Mouse (Mus musculus): ENCODE measurements around the gene Hnrnph2. TPM values are rescaled to one million over a fixed set of nuclear protein-coding genes. Genes with fewer than 3 reads are reported as not detected.
A peak's percentile ranks its signal among the peaks of the same experiment; 100 is the strongest.

The Hnrnph2 gene
- total and polyA plus RNA-seq, 3 experiments: 127 to 295 (median 200) TPM

- Histone ChIP-seq H3K9ac (ENCODE audit: control insufficient read depth, low read depth, low read length, poor library complexity, severe bottlenecking) (no peak overlapping the region), H3K4me1 (ENCODE audit: control insufficient read depth in 1 of 2, insufficient read depth in 2 of 2, low read length in 2 of 2) (peaks cover 5 to 15% of the 10 kb centered on the region in 2 experiments), H3K79me2 (ENCODE audit: control insufficient read depth, insufficient read depth, low read length, poor library complexity) (no peaks in the 10 kb centered on the region; the same call in 1 of the 2 replicates), H3K27me3 (ENCODE audit: control insufficient read depth in 1 of 2, insufficient read depth in 2 of 2, low read length in 2 of 2) (no peaks in the 10 kb centered on the region), H3K36me3 (ENCODE audit: control insufficient read depth in 1 of 2, insufficient read depth in 2 of 2, low read length in 2 of 2) (peaks cover 0 to 15% of the 10 kb centered on the region in 2 experiments; a peak in 2 of 4 replicates), H3K4me3 (ENCODE audit: control insufficient read depth in 1 of 2, insufficient read depth in 1 of 2, low read depth in 2 of 2, low read length in 2 of 2) (peak overlapping the region in 1 of 2 experiments; percentile 81; a peak in 2 of 4 replicates), H3K9me3 (replicated peaks; ENCODE audit: insufficient read depth, low read length) (no peaks in the 10 kb centered on the region), H3K27ac (ENCODE audit: control insufficient read depth, low read depth, low read length) (no peak overlapping the region)
- DNase-seq (ENCODE audit: low read depth, low spot score): peak; percentile 70
- TF ChIP-seq SIN3A (IDR thresholded peaks at IDR 0.05; ENCODE audit: low read length): peak; percentile 30; the same call in 1 of the 2 replicates
- TF ChIP-seq NRF1 (IDR thresholded peaks at IDR 0.05; ENCODE audit: insufficient read depth, low read depth, low read length, poor library complexity, severe bottlenecking): no peak
- peak; percentile 52 to 63; a peak in 2 of 4 replicates for TF ChIP-seq EP300 (IDR thresholded peaks at IDR 0.05; ENCODE audit: low read depth in 1 of 2, low read length in 2 of 2)
- TF ChIP-seq SMC3 (IDR thresholded peaks at IDR 0.05; ENCODE audit: low read depth, low read length): peak; percentile 14
- 0 out of 2 replicates have a peak, but pooled peaks have one; percentile 24 for TF ChIP-seq MAX (IDR thresholded peaks at IDR 0.05; ENCODE audit: low read length)
- TF ChIP-seq CHD2 (IDR thresholded peaks at IDR 0.05; ENCODE audit: low read length): peak; percentile 23; the same call in 1 of the 2 replicates
- no peak for TF ChIP-seq TBP (IDR thresholded peaks at IDR 0.05; ENCODE audit: low read depth, low read length)
- peak; percentile 38; the same call in 1 of the 2 replicates for TF ChIP-seq TCF12 (IDR thresholded peaks at IDR 0.05; ENCODE audit: low read depth, low read length)
- TF ChIP-seq ELF1 (IDR thresholded peaks at IDR 0.05; ENCODE audit: low read depth, low read length): no peak
- no peak for TF ChIP-seq ZC3H11A (IDR thresholded peaks at IDR 0.05; ENCODE audit: low read depth, low read length)
- TF ChIP-seq ETS1 (IDR thresholded peaks at IDR 0.05; ENCODE audit: low read depth, low read length): 0 out of 2 replicates have a peak, but pooled peaks have one; percentile 15
- TF ChIP-seq RAD21 (IDR thresholded peaks at IDR 0.05; ENCODE audit: low read depth, low read length): no peak
- no peak for TF ChIP-seq USF2 (IDR thresholded peaks at IDR 0.05; ENCODE audit: borderline replicate concordance in 1 of 2, insufficient read depth in 1 of 2, low read depth in 1 of 2, low read length in 2 of 2)
- TF ChIP-seq JUND (IDR thresholded peaks at IDR 0.05; ENCODE audit: low read depth, low read length): no peak
- no peak for TF ChIP-seq MYC (IDR thresholded peaks at IDR 0.05; ENCODE audit: low read depth, low read length)
- no peak for TF ChIP-seq KAT2A (conservative IDR thresholded peaks at IDR 0.05; ENCODE audit: low read depth, low read length)
- no peak for TF ChIP-seq MEF2A (IDR thresholded peaks at IDR 0.05; ENCODE audit: extremely low read depth, insufficient replicate concordance, low read depth, low read length, poor library complexity, severe bottlenecking)
- no peak for TF ChIP-seq CTCF (IDR thresholded peaks at IDR 0.05 in 2 of 3, conservative IDR thresholded peaks at IDR 0.05 in 1 of 3; ENCODE audit: control insufficient read depth in 1 of 3, insufficient read depth in 1 of 3, low read depth in 2 of 3, low read length in 3 of 3, poor library complexity in 1 of 3, severe bottlenecking in 1 of 3)
- 0 out of 2 replicates have a peak, but pooled peaks have one; percentile 45 for TF ChIP-seq MXI1 (IDR thresholded peaks at IDR 0.05; ENCODE audit: low read depth, low read length)
- peak; percentile 22 for TF ChIP-seq TAL1 (IDR thresholded peaks at IDR 0.05; ENCODE audit: low read length)
- TF ChIP-seq GATA1 (IDR thresholded peaks at IDR 0.05; ENCODE audit: low read depth, low read length): peak; percentile 38; the same call in 1 of the 2 replicates
- TF ChIP-seq MAFK (IDR thresholded peaks at IDR 0.05; ENCODE audit: borderline replicate concordance, low read depth, low read length): no peak
- TF ChIP-seq POLR2AphosphoS5 (IDR thresholded peaks at IDR 0.05; ENCODE audit: borderline replicate concordance, low read depth, low read length): no peak
- no peak; the same call in 1 of the 2 replicates for TF ChIP-seq NELFE (IDR thresholded peaks at IDR 0.05; ENCODE audit: low read depth, low read length)
- no peak for TF ChIP-seq ZNF384 (IDR thresholded peaks at IDR 0.05; ENCODE audit: low read depth, low read length)
- TF ChIP-seq ZKSCAN1 (IDR thresholded peaks at IDR 0.05; ENCODE audit: low read depth, low read length): no peak
- no peak for TF ChIP-seq MAZ (IDR thresholded peaks at IDR 0.05; ENCODE audit: low read depth, low read length)
- no peak for TF ChIP-seq HCFC1 (IDR thresholded peaks at IDR 0.05; ENCODE audit: low read depth, low read length)
- 0 out of 2 replicates have a peak, but pooled peaks have one; percentile 27 for TF ChIP-seq BHLHE40 (IDR thresholded peaks at IDR 0.05; ENCODE audit: borderline replicate concordance, low read depth, low read length)
- TF ChIP-seq RCOR1 (IDR thresholded peaks at IDR 0.05; ENCODE audit: low read depth, low read length): peak; percentile 47; the same call in 1 of the 2 replicates
- TF ChIP-seq UBTF (IDR thresholded peaks at IDR 0.05; ENCODE audit: borderline replicate concordance, insufficient read depth, low read depth, low read length): no peak
- TF ChIP-seq POLR2AphosphoS2 (IDR thresholded peaks at IDR 0.05; ENCODE audit: low read length): no peak
Observed at GRCm38 (mm10) chrX:134610984-134611383, 10.0 kb downstream of the Hnrnph2 start.
